Mouse (Mus musculus) lung, embryonic 16.5 days (tissue): ENCODE data around the gene Fam186b. TPM values are rescaled to one million over a fixed set of nuclear protein-coding genes. Genes with fewer than 3 reads are reported as not detected.

Experiments
- ATAC-seq: fragments of 200-750 bp; cut with Nextera tagmentation; 2 replicates; pipeline ENCODE4 v1.8.0; 2017; ENCODE audit warnings: low read depth, mild to moderate bottlenecking, moderate library complexity
- H3K27ac ChIP-seq: fragments of 300-500 bp; sonication (generic); 2 replicates; pipeline ENCODE4 v1.5.1; 2014; ENCODE audit warnings: mild to moderate bottlenecking, control low read depth, low read length
- H3K27me3 ChIP-seq: fragments of 300-500 bp; sonication (generic); 2 replicates; pipeline ENCODE4 v1.6.1; 2014; ENCODE audit warnings: low read depth, low read length, mixed read lengths; ENCODE audit not compliant: control insufficient read depth, insufficient read depth
- H3K36me3 ChIP-seq: fragments of 300-500 bp; sonication (generic); 2 replicates; pipeline ENCODE4 v1.6.1; 2014; ENCODE audit warnings: low read length; ENCODE audit not compliant: control insufficient read depth, insufficient read depth
- H3K4me1 ChIP-seq: fragments of 300-500 bp; sonication (generic); replicated peaks from 2 replicates; pipeline ENCODE4 v1.6.1; 2014; ENCODE audit warnings: low read length, mixed read lengths; ENCODE audit not compliant: control insufficient read depth, insufficient read depth
- H3K4me2 ChIP-seq: fragments of 300-500 bp; sonication (generic); 2 replicates; pipeline ENCODE4 v1.6.1; 2014; ENCODE audit warnings: low read depth, low read length, control low read depth
- H3K4me3 ChIP-seq: fragments of 300-500 bp; sonication (generic); 2 replicates; pipeline ENCODE4 v1.5.1; 2014; ENCODE audit warnings: mild to moderate bottlenecking, low read length, control low read depth
- H3K9ac ChIP-seq: fragments of 300-500 bp; sonication (generic); 2 replicates; pipeline ENCODE4 v1.6.1; 2014; ENCODE audit warnings: low read length, control low read depth
- H3K9me3 ChIP-seq: fragments of 300-500 bp; sonication (generic); 2 replicates; pipeline ENCODE4 v1.6.1; 2016; ENCODE audit warnings: low read length; ENCODE audit not compliant: control insufficient read depth
- WGBS: fragments of 180-500 bp; shearing (Covaris S2); extraction: QIAGEN DNeasy Blood & Tissue Kit; methylation state at CpG from one replicate; pipeline ENCODE4 v1.1.7; 2014; 5-methylcytosine and 5-hydroxymethylcytosine counted together
- polyA plus RNA-seq: library from polyadenylated mRNA; unstranded; fragments of >200 nt; fragmentation: Nextera tagmentation; extraction: Ambion mirVana; gene quantifications from 2 replicates; pipeline ENCODE4 v1.2.1, GENCODE M21; 2015

Gene Fam186b
- polyA plus RNA-seq, 1 experiment from 2014 or later: 0.23 TPM

DNA sequence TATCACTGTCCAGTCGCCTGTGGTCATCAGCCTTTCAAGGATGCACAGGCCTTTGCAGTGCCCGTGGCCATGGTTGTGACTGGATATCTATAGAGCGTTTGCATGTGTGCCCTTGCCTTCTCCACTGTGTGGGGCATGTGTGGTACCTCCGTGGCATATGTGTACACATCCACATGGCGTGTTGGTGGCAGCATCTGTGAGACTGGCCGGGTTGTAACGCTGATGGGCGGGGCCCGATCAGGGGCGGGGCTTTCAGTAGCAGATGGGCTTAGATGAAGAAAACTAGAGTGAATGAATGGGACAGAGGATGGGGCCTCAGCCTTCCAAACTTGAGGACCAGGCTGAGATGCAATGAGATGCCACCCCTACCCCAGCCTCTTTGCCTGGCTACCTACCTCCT, 63.7 kb downstream of the Fam186b start:
- ATAC-seq: no peak
- no peaks in the 10 kb centered on the region for H3K36me3 ChIP-seq
- H3K9ac ChIP-seq: no peak overlapping the region
- H3K27me3 ChIP-seq: peaks cover 35% of the 10 kb centered on the region
- no peaks in the 10 kb centered on the region for H3K4me1 ChIP-seq
- no peak overlapping the region for H3K4me2 ChIP-seq
- no peak overlapping the region for H3K27ac ChIP-seq
- no peak overlapping the region for H3K4me3 ChIP-seq
- no peaks in the 10 kb centered on the region for H3K9me3 ChIP-seq
- WGBS: 62% methylated on average over 10 of the region's 10 CpGs

DNA sequence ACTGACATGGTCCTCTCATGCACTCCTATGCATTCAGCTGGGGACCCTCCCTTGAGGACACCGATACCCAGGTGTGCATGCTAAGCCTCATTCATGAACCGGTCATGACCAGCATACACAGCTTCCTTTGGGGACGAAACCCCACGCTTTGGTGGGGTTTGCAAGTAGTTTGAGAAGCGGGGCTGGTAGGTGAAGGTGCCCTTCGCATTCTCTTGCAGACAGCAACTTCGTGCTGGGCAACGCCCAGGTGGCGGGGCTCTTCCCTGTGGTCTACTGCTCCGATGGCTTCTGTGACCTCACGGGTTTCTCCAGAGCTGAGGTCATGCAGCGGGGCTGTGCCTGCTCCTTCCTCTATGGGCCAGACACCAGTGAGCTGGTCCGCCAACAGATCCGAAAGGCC, 69.6 kb downstream of the Fam186b start:
- no peak overlapping the region for H3K4me2 ChIP-seq
- WGBS: 23% methylated on average over 14 of the region's 14 CpGs
- H3K4me3 ChIP-seq: no peak overlapping the region; the same call in 1 of the 2 replicates
- no peak for ATAC-seq
- peaks cover 24% of the 10 kb centered on the region for H3K4me1 ChIP-seq
- no peaks in the 10 kb centered on the region for H3K36me3 ChIP-seq
- H3K9ac ChIP-seq: no peak overlapping the region
- H3K27me3 ChIP-seq: peaks cover 86% of the 10 kb centered on the region
- no peak overlapping the region for H3K27ac ChIP-seq
- no peaks in the 10 kb centered on the region for H3K9me3 ChIP-seq

DNA sequence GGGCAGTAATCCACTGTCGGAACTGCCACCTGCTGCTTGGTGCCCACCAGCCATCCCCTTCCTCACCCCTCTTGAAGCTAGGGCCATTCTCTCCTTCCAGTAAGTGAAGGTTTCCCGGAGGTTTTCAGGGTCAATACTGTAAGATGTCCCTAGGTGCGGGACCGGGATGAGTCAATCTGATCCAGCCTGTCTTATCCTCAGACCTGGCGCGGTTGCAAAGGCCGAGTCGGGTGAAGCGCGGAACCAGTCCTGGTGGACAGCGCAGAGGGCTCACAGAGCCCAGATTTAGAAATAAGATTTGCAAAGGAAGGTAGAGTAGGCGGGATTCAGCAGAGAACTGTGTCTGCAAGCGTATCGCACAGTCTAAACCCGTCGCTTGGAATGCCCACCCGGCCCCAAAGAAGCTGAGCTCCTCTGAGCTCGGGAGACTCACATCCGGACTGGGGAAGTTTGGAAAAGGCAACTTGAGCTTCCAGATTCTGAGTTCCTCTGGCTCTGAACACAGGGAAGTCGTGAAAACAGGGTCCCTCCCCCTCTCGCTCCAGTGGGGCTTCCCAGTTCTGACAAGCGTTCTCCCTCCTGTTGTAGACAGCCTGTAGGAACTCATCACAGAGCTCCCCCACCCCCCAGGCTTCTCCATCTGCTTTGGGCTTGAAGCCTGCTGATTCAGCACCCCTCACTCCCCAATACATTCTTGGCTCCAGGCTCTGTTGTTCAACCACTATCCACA, 70.4 kb downstream of the Fam186b start:
- no peaks in the 10 kb centered on the region for H3K9me3 ChIP-seq
- H3K4me1 ChIP-seq: peaks cover 24% of the 10 kb centered on the region
- ATAC-seq: peak; percentile 26; the same call in 1 of the 2 replicates
- WGBS: 2% methylated on average over 22 of the region's 22 CpGs
- H3K27me3 ChIP-seq: peaks cover 90% of the 10 kb centered on the region
- H3K9ac ChIP-seq: no peak overlapping the region
- no peaks in the 10 kb centered on the region for H3K36me3 ChIP-seq
- H3K4me3 ChIP-seq: peak overlapping the region; percentile 54
- H3K4me2 ChIP-seq: peak overlapping the region; percentile 88
- H3K27ac ChIP-seq: no peak overlapping the region

DNA sequence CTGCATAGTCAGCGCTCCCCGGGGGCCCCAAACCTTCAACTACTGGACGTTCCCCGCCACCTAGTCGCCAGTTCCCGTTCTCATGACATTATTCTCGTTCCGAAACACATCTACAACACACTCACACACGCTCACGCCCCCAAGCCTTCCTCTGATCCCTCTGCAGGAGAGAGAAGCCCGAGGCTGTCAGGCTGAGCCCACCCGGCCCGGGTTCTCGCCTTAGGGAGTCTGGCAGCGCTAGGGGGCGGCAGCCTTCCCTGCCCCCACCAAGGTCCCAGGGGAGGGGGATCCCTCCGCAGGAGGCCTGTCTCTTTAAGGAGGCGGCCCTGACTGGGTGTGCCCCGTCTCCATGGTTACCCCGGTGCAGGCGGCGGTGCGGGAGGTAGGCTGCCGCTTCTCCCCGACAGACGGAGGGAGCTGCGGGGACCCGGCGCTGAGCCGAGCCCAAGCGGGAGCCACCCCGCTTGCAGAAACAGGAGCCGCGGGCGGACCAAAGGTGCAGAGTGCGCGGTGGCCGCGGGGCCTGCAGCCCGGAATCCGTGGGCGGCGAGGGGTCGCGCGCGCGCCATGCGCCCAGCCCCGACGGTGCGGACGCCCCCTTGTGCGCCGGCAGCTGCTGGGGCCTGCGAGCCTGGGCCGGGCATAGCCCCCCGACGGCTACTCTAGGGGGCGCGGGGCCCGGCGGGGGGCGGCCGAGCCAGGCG, 71.3 kb downstream of the Fam186b start, which contains the start of gene Kcnh3:
TSS of gene Kcnh3 (plus strand) at position 654 of the 704 bp plus-strand sequence.
- peaks cover 24% of the 10 kb centered on the region for H3K4me1 ChIP-seq
- under 1% methylated on average over 54 of the region's 66 CpGs for WGBS
- peak; percentile 68 for ATAC-seq
- H3K36me3 ChIP-seq: no peaks in the 10 kb centered on the region
- no peak within 1 kb of the TSS for H3K27ac ChIP-seq
- peak within 1 kb of the TSS; percentile 54 for H3K4me3 ChIP-seq
- H3K27me3 ChIP-seq: peaks cover 94% of the 10 kb centered on the region
- peak within 1 kb of the TSS; percentile 36 for H3K9ac ChIP-seq
- peak within 1 kb of the TSS; percentile 88 for H3K4me2 ChIP-seq
- no peaks in the 10 kb centered on the region for H3K9me3 ChIP-seq

- Histone ChIP-seq H3K4me1 (peaks cover 24% of the 10 kb centered on the region), H3K4me2 (peak overlapping the region; percentile 88), H3K9ac (peak overlapping the region; percentile 36), H3K27me3 (peaks cover 87% of the 10 kb centered on the region), H3K27ac (no peak overlapping the region), H3K36me3 (no peaks in the 10 kb centered on the region), H3K9me3 (no peaks in the 10 kb centered on the region), H3K4me3 (peak overlapping the region; percentile 54)
- WGBS: under 1% methylated on average over 41 of the region's 46 CpGs
- ATAC-seq: no peak
Observed at GRCm38 (mm10) chr15:99223585-99224207, 72.0 kb downstream of the Fam186b start.

- H3K9me3 ChIP-seq: no peaks in the 10 kb centered on the region
- H3K4me3 ChIP-seq: peak overlapping the region; percentile 54
- 6% methylated on average over 18 of the region's 18 CpGs for WGBS
- H3K4me1 ChIP-seq: peaks cover 24% of the 10 kb centered on the region
- no peak overlapping the region for H3K9ac ChIP-seq
- H3K27me3 ChIP-seq: peaks cover 82% of the 10 kb centered on the region
- H3K36me3 ChIP-seq: no peaks in the 10 kb centered on the region
- no peak for ATAC-seq
- H3K27ac ChIP-seq: no peak overlapping the region
- peak overlapping the region; percentile 88 for H3K4me2 ChIP-seq
Observed at GRCm38 (mm10) chr15:99222794-99223584, 72.7 kb downstream of the Fam186b start.

DNA sequence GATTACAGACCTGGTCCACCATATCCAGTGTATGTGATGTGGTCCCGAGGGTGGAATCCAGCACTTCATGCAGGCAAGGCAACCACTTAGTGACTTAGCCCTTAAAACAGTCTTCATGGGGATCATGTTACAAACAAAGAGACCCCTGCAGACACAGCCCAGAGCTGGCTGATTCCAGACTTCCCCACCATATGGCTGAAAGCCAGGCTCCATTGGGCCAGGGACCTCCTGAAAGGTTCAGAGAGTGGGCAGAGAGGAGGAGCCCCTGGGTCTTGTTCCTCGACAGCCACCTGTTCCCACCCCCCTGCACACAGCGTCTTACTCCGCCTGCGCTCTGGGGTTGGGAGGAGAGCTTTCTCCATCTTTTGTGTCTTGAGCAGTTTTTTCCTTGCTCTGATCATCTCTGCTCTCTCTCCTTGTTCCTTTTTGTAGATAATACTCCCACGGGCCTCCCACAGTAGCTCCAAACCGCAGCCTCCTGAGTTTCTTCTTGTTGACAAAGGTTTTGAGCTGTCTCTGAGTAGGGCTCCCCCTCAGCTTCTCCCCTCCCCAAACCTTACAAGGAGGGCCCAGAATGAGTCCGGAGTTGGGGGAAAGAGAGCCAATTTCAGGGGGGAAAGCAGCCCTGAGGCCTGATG, 74.3 kb downstream of the Fam186b start:
- peaks cover 24% of the 10 kb centered on the region for H3K4me1 ChIP-seq
- peaks cover 66% of the 10 kb centered on the region for H3K27me3 ChIP-seq

More for the DNA sequence above, 74.3 kb downstream of the Fam186b start:
- Histone ChIP-seq H3K4me3 (no peak overlapping the region), H3K4me2 (no peak overlapping the region), H3K9ac (no peak overlapping the region), H3K27ac (no peak overlapping the region), H3K36me3 (no peaks in the 10 kb centered on the region), H3K9me3 (no peaks in the 10 kb centered on the region)
- ATAC-seq: no peak
- WGBS: 6% methylated on average over 8 of the region's 8 CpGs
